Mouse (Mus musculus): ENCODE measurements at regions not wholly inside any gene's neighbourhood (a gene's known extent, or its start where the extent isn't known, plus 50 kb on each side); places are given as distances from the start of the nearest gene placed in this dataset.

DNA sequence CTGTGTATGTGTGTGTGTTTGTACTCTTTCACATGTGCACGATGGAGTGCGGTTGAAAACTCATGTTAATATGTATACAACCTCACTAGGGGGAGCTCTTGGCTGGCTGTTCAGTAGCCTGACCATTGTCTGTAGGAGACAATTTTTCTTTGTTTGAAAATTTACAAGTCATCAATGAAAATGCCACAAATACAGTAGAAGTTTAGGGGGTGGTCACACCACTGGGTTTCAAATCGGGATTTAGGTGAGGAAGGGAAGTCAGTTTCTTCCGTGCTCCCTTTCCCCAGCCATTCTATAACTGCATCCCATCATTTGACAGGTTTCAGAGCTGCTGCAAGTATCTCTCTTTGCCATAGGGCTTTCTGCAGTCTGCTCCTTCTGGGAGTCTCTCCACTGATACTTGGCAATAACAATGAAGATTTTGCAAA is 366.9 kb upstream of the Fam92a start:
- no peak for DNase-seq (ENCODE audit: extremely low read depth, low read depth)

DNA sequence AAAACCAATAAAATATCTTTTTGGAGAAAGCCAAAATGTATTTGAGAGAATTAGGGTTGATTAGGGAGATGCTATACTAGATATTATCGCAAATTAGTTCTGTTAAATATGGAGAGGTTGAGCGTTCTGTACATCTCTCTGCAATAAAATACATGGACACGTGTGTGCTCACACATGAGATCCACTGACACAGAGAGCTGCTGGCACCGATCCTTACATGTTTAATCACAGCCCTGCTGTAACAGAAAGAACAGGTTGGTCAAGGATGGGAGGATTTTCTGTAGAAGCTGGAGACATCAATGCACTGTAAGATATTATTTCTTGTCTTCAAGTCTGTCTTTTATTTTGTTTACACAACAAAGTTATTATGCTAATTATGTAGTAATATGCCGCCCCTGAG is 366.2 kb upstream of the Fam92a start:
- DNase-seq (ENCODE audit: extremely low read depth, low read depth), result no peak

DNA sequence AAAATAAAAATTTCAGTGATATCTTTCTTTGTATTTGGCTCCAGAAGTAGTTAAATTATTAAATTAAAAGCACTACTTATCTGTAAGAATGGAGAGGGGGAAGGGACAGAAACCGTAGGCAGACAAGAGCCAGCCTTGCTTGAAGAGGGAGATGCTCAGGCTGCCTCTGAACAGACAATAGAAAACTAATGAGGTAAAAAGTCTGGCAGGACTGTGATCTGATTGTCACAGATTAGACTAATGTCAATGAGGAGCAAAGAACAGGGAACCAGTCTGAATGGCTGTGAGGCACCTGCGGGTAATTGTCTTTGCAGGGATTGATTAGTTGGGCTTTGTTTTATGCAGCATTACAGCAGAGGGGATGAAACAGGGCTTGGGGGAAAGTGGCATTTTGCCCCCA is 362.3 kb upstream of the Fam92a start:
- no peak for DNase-seq (ENCODE audit: extremely low read depth, low read depth)

DNA sequence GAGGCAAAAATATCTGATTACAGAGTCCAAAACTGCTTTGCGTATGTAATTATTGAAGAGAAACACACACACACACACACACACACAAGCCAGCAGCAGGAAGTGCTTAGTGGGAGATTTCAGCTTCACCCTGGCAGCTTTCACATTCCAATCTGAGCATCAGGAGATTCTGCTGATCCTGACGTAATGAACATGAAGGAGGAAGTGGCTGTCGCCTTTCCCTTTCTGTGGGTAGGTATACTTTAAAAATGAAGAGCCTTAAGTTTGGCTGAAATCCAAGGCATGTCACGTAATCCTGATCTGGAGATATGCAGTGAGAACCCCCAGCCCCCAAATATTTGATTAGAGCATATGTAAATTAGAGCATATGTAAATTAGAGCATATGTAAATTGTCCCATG is 361.1 kb upstream of the Fam92a start:
- no peak for DNase-seq (ENCODE audit: extremely low read depth, low read depth)

DNA sequence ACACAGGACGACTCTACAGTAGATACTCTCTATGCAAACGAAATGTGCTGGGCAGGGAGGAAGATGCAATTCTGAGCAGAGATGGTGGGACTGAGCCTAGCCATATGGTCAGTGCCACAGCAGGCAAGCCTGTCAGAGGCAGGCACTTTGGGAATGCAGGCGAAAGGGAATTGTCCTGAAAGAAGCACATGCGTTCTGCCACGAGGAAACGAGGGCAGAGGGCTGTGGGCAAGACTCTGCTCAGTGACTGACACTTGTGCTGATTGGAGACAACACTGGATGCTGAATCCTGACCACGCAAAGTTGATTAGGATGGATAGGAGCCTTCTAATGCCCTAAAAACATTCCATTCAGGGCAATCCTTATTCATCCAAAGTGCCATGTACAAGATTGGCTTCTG is 350.5 kb upstream of the Fam92a start:
- DNase-seq (ENCODE audit: extremely low read depth, low read depth), result no peak

DNA sequence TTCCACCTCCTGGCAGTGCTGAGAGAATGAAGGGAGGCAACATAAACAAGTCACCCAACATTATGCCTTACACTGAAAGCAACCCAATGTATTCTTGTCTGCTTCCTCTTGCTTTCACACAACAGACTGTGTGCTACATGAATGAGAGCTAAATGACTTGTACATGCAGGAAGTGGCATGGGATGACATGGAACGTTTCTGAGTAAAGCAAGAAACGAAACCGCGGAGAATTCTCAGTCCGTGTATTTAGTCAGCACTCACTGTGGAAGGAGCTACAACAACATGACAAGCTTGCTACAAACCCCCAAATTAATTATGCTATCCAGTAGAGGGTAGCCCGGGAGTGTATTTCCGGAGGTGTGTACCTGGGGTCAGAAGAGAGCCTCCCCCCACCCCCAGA is 349.4 kb upstream of the Fam92a start:
- no peak for DNase-seq (ENCODE audit: extremely low read depth, low read depth)

DNA sequence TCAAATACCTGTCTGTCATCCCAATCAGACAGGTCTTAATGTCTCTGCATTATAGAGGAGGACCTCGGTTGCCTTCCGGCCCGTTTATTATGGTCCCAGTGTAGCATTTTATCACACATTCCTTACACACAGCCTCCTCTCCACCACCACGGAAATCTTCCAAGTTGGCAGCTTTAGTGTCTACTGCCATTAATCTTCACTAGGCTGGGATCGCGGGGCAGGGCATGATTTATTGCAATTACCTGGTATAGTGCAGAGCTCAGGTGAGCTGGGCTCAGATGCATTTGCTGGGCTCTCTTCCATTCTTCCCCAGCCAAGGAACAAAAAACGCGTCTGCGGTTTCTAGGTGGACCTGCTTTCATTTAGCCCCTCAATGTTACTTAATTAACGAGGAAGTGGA is 344.7 kb upstream of the Fam92a start:
- no peak for DNase-seq (ENCODE audit: extremely low read depth, low read depth)

DNA sequence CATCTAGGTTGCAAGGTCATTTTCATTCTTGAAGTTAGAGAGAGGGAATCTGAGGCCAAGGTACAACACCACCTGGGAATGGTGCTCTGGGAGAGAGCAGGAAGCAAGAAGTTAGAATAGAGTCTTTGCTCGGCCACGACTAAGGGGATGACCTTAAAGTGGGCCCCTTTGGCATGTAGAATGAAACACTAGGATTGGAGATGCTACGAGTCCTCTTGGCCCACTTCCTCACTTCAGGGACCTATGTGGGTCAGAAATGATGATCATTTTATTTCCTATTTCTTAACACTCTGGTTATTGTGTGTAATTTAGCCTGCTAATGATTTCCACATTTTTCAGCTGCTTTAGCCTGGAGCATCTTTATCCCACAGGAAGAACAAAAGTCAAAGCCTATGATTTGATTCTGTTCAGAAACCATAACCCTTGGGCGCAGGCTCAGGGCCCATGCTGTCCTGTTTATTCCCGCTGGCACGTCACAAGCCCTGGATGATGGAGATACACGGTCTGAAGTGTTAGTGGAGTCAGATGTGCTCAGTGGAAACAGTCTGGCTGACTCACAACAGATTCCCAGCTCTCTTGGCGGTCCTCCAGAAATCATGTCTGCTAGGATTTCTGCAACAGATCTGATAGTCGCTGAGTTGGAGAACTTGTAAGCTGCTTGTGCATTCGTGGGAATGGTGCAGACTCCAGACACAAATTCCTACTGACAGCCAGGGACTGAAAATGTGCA is 340.0 kb upstream of the Fam92a start:
- DNase-seq (ENCODE audit: extremely low read depth, low read depth), result no peak

DNA sequence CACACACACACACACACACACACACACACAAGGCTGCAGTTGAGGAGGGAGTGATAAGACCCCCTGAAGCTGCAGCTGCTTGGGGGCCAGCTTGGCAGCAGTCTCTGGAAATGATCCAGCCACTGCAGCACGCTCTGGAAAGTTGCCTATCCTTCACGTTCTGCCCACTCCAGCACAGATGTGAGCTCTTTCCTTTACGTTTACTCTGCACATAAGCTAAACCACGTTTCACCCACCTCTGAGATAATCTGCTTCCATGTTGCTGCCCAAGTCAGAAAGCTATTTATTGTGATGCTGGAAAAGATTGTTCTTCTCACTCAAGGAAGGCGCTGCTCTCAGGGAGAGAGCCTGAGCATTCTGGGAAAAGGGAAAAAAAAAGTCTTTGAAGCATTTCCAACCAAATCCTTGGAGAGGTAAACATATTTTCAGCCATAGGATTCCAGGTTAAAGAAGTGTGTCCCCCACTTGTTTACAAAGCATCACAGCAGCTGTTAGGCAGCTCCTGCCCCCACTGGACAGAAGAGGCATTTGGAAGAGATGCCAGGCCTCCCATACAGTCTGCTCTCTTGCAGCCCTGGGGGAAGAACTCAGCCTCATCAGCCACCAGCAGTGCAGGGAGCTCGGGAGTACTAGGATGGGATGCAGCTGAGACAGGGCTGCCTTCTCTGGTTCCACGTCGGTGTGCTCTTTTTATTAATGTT is 335.2 kb upstream of the Fam92a start:
- no peak for DNase-seq (ENCODE audit: extremely low read depth, low read depth)

DNA sequence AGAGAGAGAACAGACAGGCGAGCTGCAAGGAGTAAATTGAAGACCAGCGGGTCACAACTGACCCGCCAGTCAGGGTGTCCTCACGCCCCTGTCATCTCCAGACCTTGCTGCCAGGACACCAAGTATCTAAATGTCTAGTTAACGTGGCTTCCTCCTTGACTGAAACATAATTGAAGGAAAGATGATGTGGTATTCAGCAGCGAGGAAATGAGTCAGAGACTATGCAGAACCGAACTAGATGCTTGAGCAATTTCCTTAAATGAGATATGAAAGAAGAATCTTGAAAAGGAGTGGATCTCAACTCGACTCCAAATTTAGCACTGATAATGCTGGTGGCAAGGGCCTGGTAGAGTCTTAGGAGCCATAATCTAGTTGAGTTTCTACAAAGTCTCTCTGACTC is 329.3 kb upstream of the Fam92a start:
- DNase-seq (ENCODE audit: extremely low read depth, low read depth), result no peak

DNA sequence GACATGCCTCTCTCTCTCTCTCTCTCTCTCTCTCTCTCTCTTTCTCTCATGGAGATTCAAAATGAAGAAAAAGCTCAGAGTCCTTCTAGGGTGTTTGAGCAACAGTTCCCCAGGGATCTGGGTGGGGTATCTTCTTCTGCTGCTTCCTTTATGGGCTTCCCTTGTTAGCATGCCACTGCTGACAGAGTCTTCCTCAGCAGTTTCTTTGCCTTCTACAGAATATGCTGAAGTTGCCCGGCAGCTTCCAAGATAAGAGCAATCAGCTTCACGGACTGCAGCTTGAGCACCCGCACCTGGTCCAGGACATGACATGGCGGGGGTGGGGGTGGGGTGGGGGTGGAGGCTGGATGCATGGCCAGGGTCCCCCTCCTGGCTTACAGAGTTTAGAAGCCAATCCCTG is 326.6 kb upstream of the Fam92a start:
- DNase-seq (ENCODE audit: extremely low read depth, low read depth), result no peak

DNA sequence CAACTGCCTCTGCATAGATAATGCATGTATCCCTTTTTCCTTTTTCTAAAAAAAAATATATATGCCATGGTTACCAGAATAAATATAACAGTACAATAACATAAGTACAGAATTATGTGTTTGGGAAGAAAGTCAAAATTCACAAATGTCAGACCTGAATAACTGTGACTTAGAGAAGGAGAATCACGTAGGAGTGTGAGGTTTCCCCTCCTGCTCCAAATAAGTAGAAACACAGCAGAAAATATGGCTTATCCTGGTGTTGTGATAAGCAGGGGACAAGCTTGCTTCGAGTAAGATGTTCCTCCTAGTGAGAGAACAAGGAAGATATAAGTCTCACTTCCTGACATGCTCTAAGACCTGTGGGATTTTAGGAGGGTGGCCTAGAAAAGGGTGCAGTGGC is 320.7 kb upstream of the Fam92a start:
- DNase-seq (ENCODE audit: extremely low read depth, low read depth), result no peak

DNA sequence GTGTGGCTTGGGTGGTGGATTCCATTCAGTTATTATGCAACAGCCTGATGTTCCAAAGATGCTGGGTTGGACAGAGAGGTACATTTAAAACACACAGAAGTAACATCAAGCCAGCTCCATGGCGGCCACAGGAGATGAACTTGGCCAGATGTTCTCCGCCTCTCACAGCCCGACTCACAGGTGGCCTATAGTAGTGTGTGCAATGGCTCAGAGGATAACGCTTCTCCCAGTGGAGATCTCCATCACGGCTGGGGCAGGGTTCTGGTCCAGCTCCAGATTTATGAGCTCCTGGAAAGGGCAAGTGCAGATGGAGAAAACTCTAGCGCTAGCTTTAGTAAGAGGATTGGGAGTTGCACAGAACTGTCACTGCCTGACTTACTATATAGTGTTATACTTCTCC is 319.5 kb upstream of the Fam92a start:
- DNase-seq (ENCODE audit: extremely low read depth, low read depth), result no peak

DNA sequence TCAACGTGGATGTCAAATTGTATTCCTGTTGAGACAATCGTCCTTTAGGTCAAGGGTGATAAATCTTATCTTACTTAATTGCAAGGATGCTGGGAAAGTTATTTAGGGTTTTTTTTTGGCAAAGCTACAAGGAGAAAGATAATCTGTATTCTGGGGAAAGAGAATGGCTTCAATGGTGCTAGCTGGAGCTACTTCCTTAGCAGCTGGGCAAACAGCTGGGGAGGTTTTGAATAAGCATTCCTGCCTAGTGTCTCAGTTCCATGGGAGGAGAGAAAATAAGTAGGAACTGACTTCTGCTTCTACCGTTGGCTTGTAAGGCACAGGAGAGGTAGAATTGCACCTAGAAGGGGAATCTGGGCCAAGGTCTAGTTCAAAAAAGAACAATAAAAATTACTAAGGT is 318.3 kb upstream of the Fam92a start:
- no peak for DNase-seq (ENCODE audit: extremely low read depth, low read depth)

DNA sequence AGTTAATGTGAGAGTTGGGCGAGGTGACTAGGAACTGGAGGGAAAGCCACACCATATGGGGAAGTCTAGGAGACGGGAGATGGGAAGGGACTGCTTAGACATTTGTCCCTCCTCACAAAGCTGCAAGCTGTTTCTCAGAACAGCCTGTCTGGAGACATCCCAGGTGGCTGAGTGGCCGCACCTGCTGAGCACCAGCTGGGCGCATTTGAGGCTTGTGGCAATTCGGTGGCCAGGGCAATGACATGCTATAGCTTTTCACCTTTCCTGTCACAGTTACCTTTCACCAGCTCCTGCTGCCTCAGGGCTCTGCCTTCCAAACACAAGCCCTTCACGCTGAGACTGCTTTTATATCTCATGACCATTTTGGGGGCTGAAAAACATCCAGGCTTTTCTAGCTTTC is 317.5 kb upstream of the Fam92a start:
- DNase-seq (ENCODE audit: extremely low read depth, low read depth), result no peak

DNA sequence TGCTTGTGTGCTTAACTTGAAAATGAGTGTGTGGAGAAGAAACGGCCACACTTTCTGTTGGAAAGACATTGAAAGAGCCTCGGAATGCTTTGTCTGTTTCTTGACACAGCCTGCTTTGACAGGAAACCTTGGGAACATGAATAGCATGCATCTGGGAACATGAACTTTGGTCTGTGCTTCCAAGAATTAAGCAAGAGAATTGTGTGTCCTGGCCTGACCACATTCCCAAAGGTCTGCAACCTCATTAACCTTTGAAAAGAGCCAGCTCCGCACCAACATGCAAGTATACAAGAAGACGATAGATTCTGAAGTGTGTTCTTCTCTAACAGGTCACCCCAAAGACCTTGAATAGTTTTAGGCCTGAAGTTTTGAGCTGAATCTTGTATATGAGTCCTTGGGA is 309.7 kb upstream of the Fam92a start:
- no peak for DNase-seq (ENCODE audit: extremely low read depth, low read depth)

DNA sequence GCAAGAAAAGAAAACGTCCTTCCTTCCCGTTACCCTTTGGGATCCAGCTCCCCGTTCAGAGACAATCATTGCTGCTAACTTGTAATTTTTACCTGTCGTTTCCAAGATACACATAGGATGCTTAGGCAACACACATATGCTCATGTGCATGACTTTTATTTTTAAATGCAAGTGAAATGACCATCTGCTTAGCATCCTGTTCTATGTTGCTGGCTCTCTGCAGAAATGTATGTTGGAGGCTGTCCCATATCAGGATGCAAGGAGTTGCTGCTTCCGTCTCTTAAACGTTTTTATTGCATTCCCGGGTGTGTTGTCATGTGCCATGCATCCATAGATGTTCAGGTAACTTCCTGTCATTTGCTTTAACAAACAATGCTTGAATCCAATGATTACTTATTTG is 304.9 kb upstream of the Fam92a start:
- no peak for DNase-seq (ENCODE audit: extremely low read depth, low read depth)

DNA sequence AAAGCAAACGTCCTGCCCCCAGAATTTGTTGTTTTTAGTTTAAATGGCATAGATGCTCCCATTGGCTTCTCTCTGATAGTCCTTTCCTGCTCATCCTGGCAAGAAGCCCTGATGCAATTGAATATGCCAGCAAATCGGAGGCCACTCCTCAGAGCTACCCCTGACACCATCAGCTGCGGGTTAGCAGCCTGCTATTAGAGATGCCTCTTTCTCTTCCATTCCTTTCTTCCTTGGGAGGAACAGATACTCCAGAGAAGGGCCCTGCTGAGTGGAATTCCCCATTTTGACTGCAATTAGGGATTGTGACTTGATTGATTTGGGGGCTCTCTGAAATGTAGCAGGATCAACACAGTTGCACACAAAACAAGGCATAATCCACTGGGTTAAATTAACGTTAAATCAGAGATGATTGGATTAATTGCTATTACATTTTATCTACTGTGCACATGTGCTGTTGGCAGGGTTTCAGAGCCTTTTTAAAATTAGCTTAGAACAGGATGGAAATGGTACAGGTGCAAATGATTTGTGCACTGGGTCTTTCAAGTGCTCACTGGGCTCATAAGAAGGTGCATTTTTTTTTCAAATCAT is 303.3 kb upstream of the Fam92a start:
- DNase-seq (ENCODE audit: extremely low read depth, low read depth), result no peak

DNA sequence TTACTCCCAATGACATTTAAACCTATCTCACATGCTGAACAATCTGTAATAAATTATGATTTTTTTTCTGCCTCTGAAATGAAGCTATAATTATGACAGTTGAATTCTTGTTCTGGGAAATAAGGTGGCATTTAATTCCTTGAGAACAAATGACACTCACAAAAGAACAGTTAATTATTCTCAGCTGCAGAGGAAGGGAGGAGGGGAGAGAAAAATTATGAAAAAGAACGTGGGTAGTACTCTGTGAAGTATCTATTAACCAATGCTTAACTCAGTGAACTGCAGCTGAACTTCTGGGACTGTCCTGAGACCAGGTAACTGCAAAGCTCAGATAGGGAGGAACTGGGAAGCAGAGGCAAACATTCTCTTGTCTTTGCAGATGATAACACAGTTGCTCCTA is 302.6 kb upstream of the Fam92a start:
- no peak for DNase-seq (ENCODE audit: extremely low read depth, low read depth)

DNA sequence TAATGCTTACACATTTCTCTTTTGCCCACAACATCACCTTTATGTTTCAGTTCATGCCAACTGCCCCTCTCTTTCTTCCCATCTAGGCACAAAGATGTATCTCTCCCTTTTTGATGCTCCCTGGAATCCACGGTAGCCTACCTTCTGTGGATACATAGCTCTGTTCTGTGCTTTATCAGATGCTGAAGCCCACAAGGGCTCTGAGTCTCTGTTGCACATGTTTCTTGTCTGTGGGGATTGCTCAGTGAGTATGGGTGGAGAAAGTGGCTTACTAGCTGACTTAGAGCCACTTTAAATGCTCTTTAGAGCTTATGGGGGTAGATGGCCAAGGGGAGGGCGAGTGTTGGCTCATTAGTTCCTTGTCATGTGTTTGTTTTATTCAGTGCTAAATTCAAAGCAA is 289.9 kb upstream of the Fam92a start:
- no peak for DNase-seq (ENCODE audit: extremely low read depth, low read depth)

DNA sequence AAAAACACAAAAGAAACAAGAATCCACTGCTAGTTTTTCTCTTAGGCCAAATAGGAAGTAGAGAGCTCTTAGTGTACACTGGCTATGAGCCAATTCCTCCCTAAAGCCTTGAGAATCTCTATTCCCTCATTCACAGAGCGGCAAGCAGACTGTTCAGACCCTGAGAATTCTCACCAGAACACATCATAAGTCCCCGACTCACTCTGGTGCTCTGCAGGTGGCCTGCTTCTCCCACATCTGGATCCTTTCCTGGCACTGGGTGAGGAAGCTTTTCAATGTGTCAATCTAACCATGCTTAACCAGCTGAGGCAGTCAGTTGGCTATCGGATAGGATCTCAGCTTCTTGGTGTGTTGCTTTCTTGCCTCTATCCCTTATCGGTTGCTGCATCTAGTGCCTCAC is 289.4 kb upstream of the Fam92a start:
- DNase-seq (ENCODE audit: extremely low read depth, low read depth), result no peak

DNA sequence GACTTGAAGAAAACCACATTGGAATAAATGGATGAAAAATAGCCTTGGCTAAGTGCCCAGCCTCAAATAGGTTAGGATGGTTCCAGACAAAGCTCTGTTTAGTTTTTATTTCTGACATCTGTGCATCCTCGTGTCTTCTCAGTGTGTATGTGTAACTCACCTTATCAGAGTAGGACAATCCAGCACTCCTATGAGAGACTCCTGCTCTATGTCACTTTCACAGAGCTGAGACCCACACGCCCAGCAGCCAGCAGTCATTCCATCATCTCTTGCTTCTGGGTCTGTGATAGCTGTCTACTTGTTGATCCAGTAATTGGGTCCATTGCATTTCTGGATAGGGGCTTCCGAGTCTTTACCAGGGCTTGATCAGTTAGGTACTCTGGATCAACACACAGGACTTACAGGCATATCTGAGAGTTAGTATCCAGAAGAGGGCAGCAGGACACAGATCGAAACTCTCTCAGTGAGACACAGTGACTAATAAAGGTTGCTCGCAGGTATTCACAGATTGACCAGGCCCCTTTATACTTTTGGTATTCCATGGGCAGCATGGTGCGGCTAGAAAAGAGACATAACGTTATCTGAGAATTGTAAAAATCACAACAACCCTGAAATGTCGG is 286.3 kb upstream of the Fam92a start:
- DNase-seq (ENCODE audit: extremely low read depth, low read depth), result no peak

DNA sequence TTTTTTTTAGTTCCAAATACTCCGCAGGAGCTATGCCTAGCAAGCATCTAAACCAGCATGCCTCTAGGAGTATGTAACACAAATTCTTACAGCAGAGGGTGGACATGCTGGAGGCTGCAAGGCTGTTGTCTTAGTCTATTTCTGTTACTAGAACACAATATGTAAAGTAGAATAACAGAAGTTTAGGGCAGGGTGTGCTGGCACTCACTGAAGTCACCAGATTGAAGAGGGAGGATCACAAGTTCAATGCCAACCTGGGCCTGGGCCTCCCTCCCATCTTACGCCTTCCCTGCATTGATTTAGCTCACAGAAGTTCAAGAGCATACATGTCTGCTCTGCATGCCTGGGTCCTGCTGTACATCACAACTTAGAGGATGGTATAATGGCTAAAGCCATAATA is 280.3 kb upstream of the Fam92a start:
- no peak for DNase-seq (ENCODE audit: extremely low read depth, low read depth)

Data from MEL-GATA-1-ER (cell line).